Mouse (Mus musculus): ENCODE results near the gene Mthfd1l. TPM values are rescaled to one million over a fixed set of nuclear protein-coding genes. Genes with fewer than 3 reads are reported as not detected.

Mthfd1l gene
- total and polyA plus RNA-seq, 2 experiments from 2014 or later = 2.8 to 3.0 TPM

DNA sequence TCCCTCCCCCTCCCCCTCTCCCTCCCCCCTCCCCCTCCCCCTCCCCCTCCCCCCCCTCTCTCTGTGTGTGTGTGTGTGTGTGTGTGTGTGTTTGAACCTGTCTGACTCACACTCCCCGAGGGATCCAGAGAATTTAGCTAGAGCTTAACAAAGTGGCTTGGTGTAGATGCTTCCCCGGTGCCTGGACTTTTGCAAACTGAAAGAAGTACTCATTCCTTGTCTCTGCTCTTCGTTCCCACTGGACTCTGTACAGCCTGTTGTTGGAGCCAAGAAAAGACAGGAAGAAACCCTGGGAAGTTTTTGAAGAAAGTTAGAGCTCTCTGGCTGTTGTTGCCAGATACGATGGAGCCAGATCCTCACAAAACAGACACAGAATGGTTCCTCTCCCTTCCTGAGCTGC, 73.6 kb downstream of the Mthfd1l start:
- Histone ChIP-seq H3K27me3 (ENCODE audit: control insufficient read depth, insufficient read depth, low read length) (no peaks in the 10 kb centered on the region), H3K36me3 (replicated peaks; ENCODE audit: control insufficient read depth, insufficient read depth, low read length) (no peaks in the 10 kb centered on the region), H3K4me1 (ENCODE audit: control insufficient read depth, insufficient read depth) (no peaks in the 10 kb centered on the region), H3K4me3 (ENCODE audit: low read depth, low read length) (no peak overlapping the region), H3K4me2 (ENCODE audit: low read depth, low read length) (0 out of 2 replicates have a peak overlapping the region, but pooled peaks have one; percentile 25), H3K9me3 (replicated peaks; ENCODE audit: control insufficient read depth, low read length) (no peaks in the 10 kb centered on the region), H3K27ac (ENCODE audit: low read depth) (peak overlapping the region; percentile 71), H3K9ac (replicated peaks; ENCODE audit: low read depth, low read length) (no peak overlapping the region)
- ATAC-seq (ENCODE audit: insufficient read depth, low read depth) (0 out of 2 replicates have a peak, but pooled peaks have one; percentile 4), DNase-seq (ENCODE audit: low spot score) (no peak)
- 34% methylated on average over 4 of the region's 4 CpGs for WGBS
- no peak for TF ChIP-seq CTCF (IDR thresholded peaks at IDR 0.05; ENCODE audit: low read depth)
- TF ChIP-seq EP300 (IDR thresholded peaks at IDR 0.05; ENCODE audit: low read depth) = no peak

DNA sequence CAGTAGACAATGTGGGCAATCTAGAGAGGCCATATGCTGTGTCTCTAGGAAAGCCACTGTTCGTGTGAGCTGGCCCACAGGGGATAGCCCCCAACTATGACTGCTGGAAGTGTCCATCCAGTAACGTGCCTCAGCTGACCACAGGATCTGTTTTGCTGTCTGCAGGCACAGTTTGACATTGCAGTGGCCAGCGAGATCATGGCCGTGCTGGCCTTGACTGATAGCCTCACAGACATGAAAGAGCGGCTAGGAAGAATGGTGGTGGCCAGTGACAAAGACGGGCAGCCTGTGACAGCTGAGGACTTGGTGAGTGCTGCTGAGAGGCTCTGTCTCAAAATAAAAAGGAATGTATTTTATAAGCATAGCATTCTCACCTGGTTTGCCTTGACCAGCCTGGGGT, 74.7 kb downstream of the Mthfd1l start:
- H3K27me3 ChIP-seq (ENCODE audit: control insufficient read depth, insufficient read depth, low read length) = no peaks in the 10 kb centered on the region
- no peak overlapping the region; the same call in 1 of the 2 replicates for H3K27ac ChIP-seq (ENCODE audit: low read depth)
- H3K9ac ChIP-seq (replicated peaks; ENCODE audit: low read depth, low read length) = no peak overlapping the region
- H3K4me3 ChIP-seq (ENCODE audit: low read depth, low read length) = no peak overlapping the region
- no peaks in the 10 kb centered on the region for H3K9me3 ChIP-seq (replicated peaks; ENCODE audit: control insufficient read depth, low read length)
- no peak for ATAC-seq (ENCODE audit: insufficient read depth, low read depth)
- DNase-seq (ENCODE audit: low spot score) = no peak
- TF ChIP-seq EP300 (IDR thresholded peaks at IDR 0.05; ENCODE audit: low read depth) (no peak), CTCF (IDR thresholded peaks at IDR 0.05; ENCODE audit: low read depth) (no peak)
- H3K36me3 ChIP-seq (replicated peaks; ENCODE audit: control insufficient read depth, insufficient read depth, low read length) = no peaks in the 10 kb centered on the region
- no peak overlapping the region for H3K4me2 ChIP-seq (ENCODE audit: low read depth, low read length)
- no peaks in the 10 kb centered on the region for H3K4me1 ChIP-seq (ENCODE audit: control insufficient read depth, insufficient read depth)
- 67% methylated on average over 6 of the region's 6 CpGs for WGBS

DNA sequence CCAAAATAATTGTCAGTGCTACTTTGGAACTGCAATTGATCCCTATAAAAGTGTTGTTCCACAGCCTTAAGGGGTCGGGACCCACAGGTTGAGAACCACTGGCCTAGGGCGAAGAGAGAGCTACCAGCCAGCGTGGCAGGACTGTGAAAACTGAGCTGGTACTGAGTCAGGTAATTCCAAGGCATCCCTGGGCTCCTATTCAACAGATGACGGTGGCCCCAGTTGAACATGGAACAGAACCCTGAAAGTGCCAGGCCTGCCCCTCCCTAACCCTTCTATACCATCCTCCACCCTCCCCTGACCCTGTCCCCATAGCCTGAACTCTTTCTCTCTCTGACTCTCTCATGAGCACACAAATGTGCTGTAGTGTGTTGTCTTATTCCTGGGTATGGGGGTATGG, 77.3 kb downstream of the Mthfd1l start:
- ATAC-seq (ENCODE audit: insufficient read depth, low read depth) = no peak
- TF ChIP-seq CTCF (IDR thresholded peaks at IDR 0.05; ENCODE audit: low read depth) (no peak), EP300 (IDR thresholded peaks at IDR 0.05; ENCODE audit: low read depth) (no peak)
- no peaks in the 10 kb centered on the region for H3K36me3 ChIP-seq (replicated peaks; ENCODE audit: control insufficient read depth, insufficient read depth, low read length)

DNA sequence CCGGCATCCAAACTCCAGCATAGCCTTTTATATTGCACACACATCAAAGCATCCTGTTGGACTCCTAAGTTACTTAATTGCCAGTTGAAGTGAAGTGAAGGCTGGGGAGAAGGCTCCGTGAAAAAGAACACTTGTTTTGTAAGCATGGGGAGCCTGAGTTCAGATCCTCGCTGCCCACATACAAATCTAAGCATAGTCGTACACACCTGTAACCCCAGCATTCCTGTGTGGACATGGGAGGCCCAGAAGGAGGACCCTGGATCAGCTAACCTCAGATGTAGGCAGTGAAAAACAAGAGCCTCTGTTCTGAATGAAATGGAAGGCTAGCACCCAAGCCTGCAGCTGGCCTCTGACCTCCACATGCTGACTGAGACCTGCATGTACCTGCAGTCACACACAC, 79.8 kb downstream of the Mthfd1l start:
- Histone ChIP-seq H3K36me3 (replicated peaks; ENCODE audit: control insufficient read depth, insufficient read depth, low read length) (no peaks in the 10 kb centered on the region), H3K27me3 (ENCODE audit: control insufficient read depth, insufficient read depth, low read length) (no peaks in the 10 kb centered on the region), H3K9ac (replicated peaks; ENCODE audit: low read depth, low read length) (no peak overlapping the region), H3K4me1 (ENCODE audit: control insufficient read depth, insufficient read depth) (no peaks in the 10 kb centered on the region), H3K9me3 (replicated peaks; ENCODE audit: control insufficient read depth, low read length) (no peaks in the 10 kb centered on the region), H3K4me2 (ENCODE audit: low read depth, low read length) (no peak overlapping the region), H3K27ac (ENCODE audit: low read depth) (no peak overlapping the region), H3K4me3 (ENCODE audit: low read depth, low read length) (no peak overlapping the region)
- WGBS = 76% methylated on average over 4 of the region's 4 CpGs
- ATAC-seq (ENCODE audit: insufficient read depth, low read depth) (no peak), DNase-seq (ENCODE audit: low spot score) (no peak)
- TF ChIP-seq CTCF (IDR thresholded peaks at IDR 0.05; ENCODE audit: low read depth) = no peak
- no peak for TF ChIP-seq EP300 (IDR thresholded peaks at IDR 0.05; ENCODE audit: low read depth)

More for the DNA sequence above, 77.3 kb downstream of the Mthfd1l start:
- Histone ChIP-seq H3K27ac (ENCODE audit: low read depth) (no peak overlapping the region), H3K4me1 (ENCODE audit: control insufficient read depth, insufficient read depth) (no peaks in the 10 kb centered on the region), H3K27me3 (ENCODE audit: control insufficient read depth, insufficient read depth, low read length) (no peaks in the 10 kb centered on the region), H3K4me2 (ENCODE audit: low read depth, low read length) (no peak overlapping the region), H3K9me3 (replicated peaks; ENCODE audit: control insufficient read depth, low read length) (no peaks in the 10 kb centered on the region), H3K4me3 (ENCODE audit: low read depth, low read length) (no peak overlapping the region), H3K9ac (replicated peaks; ENCODE audit: low read depth, low read length) (no peak overlapping the region)
- 95% methylated on average over 4 of the region's 4 CpGs for WGBS
- DNase-seq (ENCODE audit: low spot score) = no peak

DNA sequence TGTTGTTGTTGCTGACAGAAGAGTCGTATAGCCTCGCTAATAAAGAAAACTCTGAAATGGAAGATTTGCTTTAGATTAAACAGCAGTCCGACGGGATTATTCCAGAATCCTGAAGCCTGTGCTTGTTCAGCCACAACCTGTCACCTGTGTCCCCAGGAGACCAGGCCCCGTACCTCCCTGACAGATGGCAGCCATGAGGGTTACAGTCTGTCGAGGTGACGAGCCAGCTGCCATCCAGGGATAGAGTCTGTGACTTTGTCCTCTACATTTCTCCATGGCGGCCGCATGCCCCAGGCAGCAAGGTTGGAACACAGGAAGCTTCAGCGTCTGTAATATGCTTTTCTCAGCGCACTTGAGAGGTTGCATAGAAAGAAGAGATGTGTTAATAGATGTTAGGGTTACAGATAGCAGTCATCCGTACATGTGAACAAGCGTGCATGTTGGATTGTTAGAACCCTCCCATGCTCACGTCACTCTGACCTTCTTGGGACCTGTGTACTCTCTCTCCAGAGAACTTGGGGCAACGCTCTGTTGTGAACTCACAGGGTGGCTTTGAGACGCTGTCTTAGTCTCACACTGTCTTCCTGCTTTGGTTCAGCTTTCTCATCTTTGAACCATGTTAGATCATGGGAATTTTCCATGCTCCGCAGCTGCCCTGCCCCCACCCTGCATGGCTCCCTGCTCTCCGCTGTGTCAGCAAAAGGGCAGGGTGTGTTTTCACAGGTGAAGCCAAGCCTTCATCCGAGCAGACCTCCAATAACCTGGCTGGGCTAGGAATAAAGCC, 80.6 kb downstream of the Mthfd1l start:
- no peak overlapping the region for H3K4me3 ChIP-seq (ENCODE audit: low read depth, low read length)
- H3K4me2 ChIP-seq (ENCODE audit: low read depth, low read length) = no peak overlapping the region
- WGBS = 75% methylated on average over 19 of the region's 19 CpGs
- H3K36me3 ChIP-seq (replicated peaks; ENCODE audit: control insufficient read depth, insufficient read depth, low read length) = no peaks in the 10 kb centered on the region
- no peaks in the 10 kb centered on the region; the same call in 1 of the 2 replicates for H3K4me1 ChIP-seq (ENCODE audit: control insufficient read depth, insufficient read depth)
- TF ChIP-seq CTCF (IDR thresholded peaks at IDR 0.05; ENCODE audit: low read depth) (no peak), EP300 (IDR thresholded peaks at IDR 0.05; ENCODE audit: low read depth) (no peak)
- ATAC-seq (ENCODE audit: insufficient read depth, low read depth) (no peak), DNase-seq (ENCODE audit: low spot score) (no peak)
- no peaks in the 10 kb centered on the region for H3K9me3 ChIP-seq (replicated peaks; ENCODE audit: control insufficient read depth, low read length)
- no peaks in the 10 kb centered on the region for H3K27me3 ChIP-seq (ENCODE audit: control insufficient read depth, insufficient read depth, low read length)
- no peak overlapping the region for H3K9ac ChIP-seq (replicated peaks; ENCODE audit: low read depth, low read length)
- H3K27ac ChIP-seq (ENCODE audit: low read depth) = no peak overlapping the region
